Mouse (Mus musculus) left cerebral cortex, adult 8-10 months (tissue): ENCODE results near the gene Olfr1388. TPM values are rescaled to one million over a fixed set of nuclear protein-coding genes. Genes with fewer than 3 reads are reported as not detected.
"Not testable (repeated sequence)": the region's sequence is repeated elsewhere in the genome, so short reads cannot be mapped to it uniquely, and the experiment has no call there.

Experiments used
- DNase-seq, 2 experiments: peaks; one replicate each; pipeline ENCODE4 v3.0.0; 2022; ENCODE audit warnings: low spot score in 2 of 2
- total RNA-seq, 4 experiments: library from RNA; stranded (reverse); gene quantifications; 2 replicates each; pipeline ENCODE4 v1.2.4; 2022

Olfr1388 gene
- total RNA-seq, result under 1 TPM; 0.15 to 0.57 (median 0.26) TPM

GRCm38 (mm10) chr11:49436411-49436810 lies at the start of gene Olfr1388:
Gene Olfr1388, plus strand, starts transcription at chr11:49436624.
- no peak for DNase-seq

- not testable (repeated sequence) for DNase-seq
Measured at GRCm38 (mm10) chr11:49392707-49393106, 43.7 kb upstream of the Olfr1388 start.

- DNase-seq, result no peak
Measured at GRCm38 (mm10) chr11:49406784-49407183, 29.6 kb upstream of the Olfr1388 start.

GRCm38 (mm10) chr11:49410540-49410939 lies 25.9 kb upstream of the Olfr1388 start:
- DNase-seq, result peak in 1 of 2 experiments; percentile 5

GRCm38 (mm10) chr11:49422767-49423166 lies 13.7 kb upstream of the Olfr1388 start, which contains the start of gene Olfr1389:
Gene Olfr1389, plus strand, starts transcription at chr11:49423067.
- no peak for DNase-seq

GRCm38 (mm10) chr11:49425257-49425927 lies 11.0 kb upstream of the Olfr1388 start:
- DNase-seq, result no peak

- no peak for DNase-seq
Measured at GRCm38 (mm10) chr11:49429641-49430040, 6.8 kb upstream of the Olfr1388 start.

GRCm38 (mm10) chr11:49455043-49455442 lies 18.6 kb downstream of the Olfr1388 start, which contains the start of gene Olfr1387:
Gene Olfr1387, plus strand, starts transcription at chr11:49455343.
- no peak for DNase-seq

- DNase-seq, result not testable (repeated sequence)
Measured at GRCm38 (mm10) chr11:49464746-49465145, 28.3 kb downstream of the Olfr1388 start, which contains the start of gene Olfr1386. Gene Olfr1386, plus strand, starts transcription at chr11:49465046.

- no peak for DNase-seq
Measured at GRCm38 (mm10) chr11:49485973-49486372, 49.5 kb downstream of the Olfr1388 start.

- not testable (repeated sequence) for DNase-seq
Measured at GRCm38 (mm10) chr11:49488770-49489169, 52.3 kb downstream of the Olfr1388 start, which contains the start of gene Olfr1385. Gene Olfr1385, plus strand, starts transcription at chr11:49489070.

Other genes with a start within 250 kb of the Olfr1388 start
- gene Btnl9, start 249.5 kb upstream of the Olfr1388 start, total RNA-seq, result under 1 TPM in 1 of 4 experiments, not detected in 3; 0.09 TPM
- gene Zfp62, start 233.3 kb upstream of the Olfr1388 start, total RNA-seq, result 10 to 100 TPM; 64.1 to 83.4 (median 73.4) TPM
- 10 to 100 TPM; 65.9 to 72.3 (median 69.2) TPM for gene Mgat1, start 192.4 kb upstream of the Olfr1388 start, total RNA-seq
- 1 to 10 TPM in 2 of 4 experiments, under 1 TPM in 2; 0.65 to 1.1 (median 0.84) TPM for gene Olfr1393, start 158.3 kb upstream of the Olfr1388 start, total RNA-seq
- under 1 TPM in 3 of 4 experiments, not detected in 1; 0.18 to 0.28 (median 0.23) TPM for gene Olfr1392, start 151.3 kb upstream of the Olfr1388 start, total RNA-seq
- gene Olfr10, start 131.9 kb upstream of the Olfr1388 start, total RNA-seq, result not detected
- gene Olfr1391, start 113.9 kb upstream of the Olfr1388 start, total RNA-seq, result not detected
- gene Olfr1390, start 101.4 kb upstream of the Olfr1388 start, total RNA-seq, result not detected
- not detected for gene Olfr1389, start 13.6 kb upstream of the Olfr1388 start, total RNA-seq
- gene Olfr1387, start 18.7 kb downstream of the Olfr1388 start, total RNA-seq, result not detected
- gene Olfr1386, start 28.4 kb downstream of the Olfr1388 start, total RNA-seq, result not detected
- gene Olfr1385, start 52.4 kb downstream of the Olfr1388 start, total RNA-seq, result under 1 TPM in 1 of 4 experiments, not detected in 3; 0.11 TPM
- gene Olfr1384, start 70.1 kb downstream of the Olfr1388 start, total RNA-seq, result not detected
- not detected for gene Olfr1383, start 83.0 kb downstream of the Olfr1388 start, total RNA-seq
- not detected for gene Olfr1382, start 91.6 kb downstream of the Olfr1388 start, total RNA-seq
- gene Olfr1381, start 106.8 kb downstream of the Olfr1388 start, total RNA-seq, result not detected
- gene Olfr1380, start 120.3 kb downstream of the Olfr1388 start, total RNA-seq, result not detected
- gene Flt4, start 172.6 kb downstream of the Olfr1388 start, total RNA-seq, result 1 to 10 TPM; 2.5 to 3.0 (median 2.8) TPM
- not detected for gene Scgb3a1, start 227.0 kb downstream of the Olfr1388 start, total RNA-seq